Mouse (Mus musculus) Muller cell, postnatal 12 days (primary cell): ENCODE data around the gene D8Ertd738e.

Experiments used
- DNase-seq: peaks from one replicate; pipeline ENCODE4 v3.0.0-alpha.2; 2015; ENCODE audit errors: inconsistent ontology term

D8Ertd738e gene

GRCm38 (mm10) chr8:84202938-84203917 lies 46.3 kb downstream of the D8Ertd738e start:
- DNase-seq: peak; percentile 99

GRCm38 (mm10) chr8:84202466-84202865 lies 47.1 kb downstream of the D8Ertd738e start:
- peak; percentile 93 for DNase-seq

GRCm38 (mm10) chr8:84201545-84202245 lies 47.8 kb downstream of the D8Ertd738e start:
- DNase-seq: peak; percentile 85

GRCm38 (mm10) chr8:84200652-84201544 lies 48.6 kb downstream of the D8Ertd738e start:
- DNase-seq: peak; percentile 95

GRCm38 (mm10) chr8:84200126-84200555 lies 49.4 kb downstream of the D8Ertd738e start:
- peak; percentile 71 for DNase-seq

- DNase-seq: no peak
These were observed 50.0 kb downstream of the D8Ertd738e start for GRCm38 (mm10) chr8:84199348-84200125.

- DNase-seq: no peak
These were observed 50.6 kb downstream of the D8Ertd738e start for GRCm38 (mm10) chr8:84198871-84199270.

- DNase-seq: peak; percentile 99
These were observed 51.4 kb downstream of the D8Ertd738e start for GRCm38 (mm10) chr8:84197922-84198774.

GRCm38 (mm10) chr8:84197141-84197921 lies 52.2 kb downstream of the D8Ertd738e start:
- DNase-seq: peak; percentile 97
